27 mouse cellular contexts compared by ENCODE assay signal in the genomic region with DNA sequence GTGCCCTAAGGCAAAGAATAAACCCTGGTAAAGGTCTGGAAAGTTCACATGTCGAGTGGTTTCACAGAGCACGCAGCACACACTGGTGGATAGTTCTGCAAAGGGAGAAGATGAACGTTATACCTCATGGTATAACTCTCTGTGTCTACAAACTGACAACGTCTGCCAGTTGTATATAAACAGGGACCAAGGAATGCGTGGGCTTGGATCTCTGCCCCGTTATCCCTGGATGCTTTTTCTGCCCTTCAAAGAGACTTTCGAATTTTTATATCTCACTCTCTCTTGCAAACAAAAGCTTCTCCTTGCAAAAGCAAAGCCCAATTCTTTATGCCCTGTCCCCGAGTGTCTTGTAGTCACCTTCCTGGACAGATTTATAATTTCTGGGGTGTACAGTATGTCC.
"Had no signal": no experiment of that assay in that cellular context is flagged by ENCODE, and none has a peak within 500 bp of the region (broad histone marks: within the 10 kb centered on the region; RNA-seq: fewer than 3 reads in every experiment).

No protein-coding gene starts in this region.

- H3K27ac ChIP-seq: heart, adult 2 months; heart, embryonic 10.5 days; hindbrain, embryonic 10.5 days; hindbrain, embryonic 12.5 days; hindbrain, embryonic 14.5 days; intestine, embryonic 15.5 days; layer of hippocampus, adult 2 months; left cerebral cortex, adult 2 months; limb, embryonic 13.5 days; limb, embryonic 15.5 days; liver, embryonic 12.5 days; liver, embryonic 14.5 days had no signal

- H3K4me2 ChIP-seq: heart, embryonic 12.5 days; hindbrain, embryonic 12.5 days; hindbrain, embryonic 14.5 days; intestine, embryonic 15.5 days; limb, embryonic 13.5 days; limb, embryonic 15.5 days; liver, embryonic 12.5 days had no signal

- H3K9ac ChIP-seq: heart, embryonic 12.5 days; hindbrain, embryonic 12.5 days; hindbrain, embryonic 14.5 days; intestine, embryonic 15.5 days; limb, embryonic 13.5 days; limb, embryonic 15.5 days; liver, embryonic 12.5 days; liver, embryonic 14.5 days had no signal

- H3K27me3 ChIP-seq: heart, embryonic 12.5 days; hindbrain, embryonic 12.5 days; intestine, embryonic 15.5 days; limb, embryonic 13.5 days; limb, embryonic 15.5 days had no signal

- H3K36me3 ChIP-seq: hindbrain, embryonic 12.5 days; intestine, embryonic 15.5 days; liver, embryonic 12.5 days had no signal

- ATAC-seq: hindbrain, embryonic 16.5 days; inflammation-experienced regulatory T-cells, adult 6 months; intestine, embryonic 15.5 days; intestine, postnatal 0 days; liver, embryonic 12.5 days had no signal

- H3K4me1 ChIP-seq: hindbrain, embryonic 10.5 days; hindbrain, embryonic 12.5 days had no signal

- DNase-seq: gastrocnemius, adult 2 months; gastrocnemius, postnatal 10 days; gastrocnemius, postnatal 25 days; heart, adult 2 months; heart, postnatal 10 days; heart, postnatal 4 days; kidney, adult 18-20 months; kidney, adult 8-10 months; kidney, postnatal 10 days; kidney, postnatal 25 days; kidney, postnatal 4 days; layer of hippocampus, postnatal 36 days had no signal

- H3K4me3 ChIP-seq: gastrocnemius, adult 2 months; heart, adult 2 months; heart, embryonic 10.5 days; heart, embryonic 12.5 days; hindbrain, embryonic 10.5 days; hindbrain, embryonic 12.5 days; intestine, embryonic 15.5 days; layer of hippocampus, adult 2 months; left cerebral cortex, adult 2 months; limb, embryonic 13.5 days; limb, embryonic 15.5 days; liver, embryonic 12.5 days had no signal

- H3K9me3 ChIP-seq: heart, embryonic 10.5 days; heart, embryonic 12.5 days; hindbrain, embryonic 10.5 days; hindbrain, embryonic 12.5 days; intestine, embryonic 15.5 days; limb, embryonic 15.5 days; liver, embryonic 12.5 days had no signal
